Mouse (Mus musculus): ENCODE results near the gene Bcl7c.
"Not testable (repeated sequence)": the region's sequence is repeated elsewhere in the genome, so short reads cannot be mapped to it uniquely, and the experiment has no call there.

The Bcl7c gene

GRCm38 (mm10) chr7:127716992-127717391, 8.3 kb upstream of the Bcl7c start:
- DNase-seq (ENCODE audit: low read depth, low spot score) = peak; percentile 75

- no peak for DNase-seq (ENCODE audit: low read depth, low spot score)
These were observed 6.1 kb upstream of the Bcl7c start for GRCm38 (mm10) chr7:127714816-127715215.

- DNase-seq (ENCODE audit: low read depth, low spot score) = peak; percentile 91
These were observed 4.0 kb upstream of the Bcl7c start, which contains the start of gene Ctf1 for GRCm38 (mm10) chr7:127712461-127713385. Gene Ctf1 (plus strand): TSS chr7:127712736.

GRCm38 (mm10) chr7:127711456-127711855, 2.7 kb upstream of the Bcl7c start:
- DNase-seq (ENCODE audit: low read depth, low spot score) = no peak

GRCm38 (mm10) chr7:127711031-127711430, 2.3 kb upstream of the Bcl7c start:
- no peak for DNase-seq (ENCODE audit: low read depth, low spot score)

- no peak for DNase-seq (ENCODE audit: low read depth, low spot score)
These were observed 687 bp upstream of the Bcl7c start for GRCm38 (mm10) chr7:127709261-127709979.

- DNase-seq (ENCODE audit: low read depth, low spot score) = no peak
These were observed 851 bp downstream of the Bcl7c start for GRCm38 (mm10) chr7:127707957-127708206.

GRCm38 (mm10) chr7:127707045-127707956, 1.4 kb downstream of the Bcl7c start:
- peak; percentile 53 for DNase-seq (ENCODE audit: low read depth, low spot score)

GRCm38 (mm10) chr7:127705706-127706105, 3.0 kb downstream of the Bcl7c start:
- DNase-seq (ENCODE audit: low read depth, low spot score) = peak; percentile 94

- no peak for DNase-seq (ENCODE audit: low read depth, low spot score)
These were observed 4.1 kb downstream of the Bcl7c start for GRCm38 (mm10) chr7:127704598-127704997.

GRCm38 (mm10) chr7:127703561-127704178, 5.1 kb downstream of the Bcl7c start:
- DNase-seq (ENCODE audit: low read depth, low spot score) = peak; percentile 45

GRCm38 (mm10) chr7:127700712-127701331, 7.9 kb downstream of the Bcl7c start:
- DNase-seq (ENCODE audit: low read depth, low spot score) = no peak

GRCm38 (mm10) chr7:127698986-127699385, 9.7 kb downstream of the Bcl7c start:
- peak; percentile 82 for DNase-seq (ENCODE audit: low read depth, low spot score)

GRCm38 (mm10) chr7:127693730-127694129, 15.0 kb downstream of the Bcl7c start:
- not testable (repeated sequence) for DNase-seq (ENCODE audit: low read depth, low spot score)

GRCm38 (mm10) chr7:127693290-127693689, 15.4 kb downstream of the Bcl7c start:
- DNase-seq (ENCODE audit: low read depth, low spot score) = no peak

- peak; percentile 82 for DNase-seq (ENCODE audit: low read depth, low spot score)
These were observed 17.3 kb downstream of the Bcl7c start for GRCm38 (mm10) chr7:127691221-127691989.

GRCm38 (mm10) chr7:127689626-127690280, 19.0 kb downstream of the Bcl7c start:
- no peak for DNase-seq (ENCODE audit: low read depth, low spot score)

- peak; percentile 48 for DNase-seq (ENCODE audit: low read depth, low spot score)
These were observed 19.8 kb downstream of the Bcl7c start for GRCm38 (mm10) chr7:127688935-127689334.

GRCm38 (mm10) chr7:127686740-127687449, 21.8 kb downstream of the Bcl7c start:
- DNase-seq (ENCODE audit: low read depth, low spot score) = no peak
